Mouse (Mus musculus): ENCODE measurements at regions not wholly inside any gene's neighbourhood (a gene's known extent, or its start where the extent isn't known, plus 50 kb on each side); places are given as distances from the start of the nearest gene placed in this dataset.
A peak's percentile ranks its signal among the peaks of the same experiment; 100 is the strongest.
"Not testable (repeated sequence)": the region's sequence is repeated elsewhere in the genome, so short reads cannot be mapped to it uniquely, and the experiment has no call there.

DNA sequence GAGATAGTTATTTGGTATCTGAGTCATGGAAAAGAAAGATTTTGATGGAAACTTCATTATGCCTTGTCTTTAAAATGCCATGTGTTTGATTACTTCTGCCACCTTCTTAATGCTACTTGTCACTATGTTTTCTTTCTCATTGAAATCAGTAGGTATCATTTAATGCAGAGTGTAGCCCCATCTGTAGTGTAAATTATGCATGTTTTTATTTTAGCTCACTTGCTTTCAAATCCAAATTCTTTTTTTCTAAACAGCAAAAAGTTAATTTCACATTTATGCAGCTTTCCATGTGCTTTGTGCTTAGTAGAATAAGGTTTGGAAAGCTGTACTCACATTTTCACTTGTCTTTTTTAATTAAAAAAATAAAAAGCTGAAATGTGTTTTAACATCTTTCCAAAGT is 748.0 kb upstream of the Epha7 start:
- DNase-seq: no peak

DNA sequence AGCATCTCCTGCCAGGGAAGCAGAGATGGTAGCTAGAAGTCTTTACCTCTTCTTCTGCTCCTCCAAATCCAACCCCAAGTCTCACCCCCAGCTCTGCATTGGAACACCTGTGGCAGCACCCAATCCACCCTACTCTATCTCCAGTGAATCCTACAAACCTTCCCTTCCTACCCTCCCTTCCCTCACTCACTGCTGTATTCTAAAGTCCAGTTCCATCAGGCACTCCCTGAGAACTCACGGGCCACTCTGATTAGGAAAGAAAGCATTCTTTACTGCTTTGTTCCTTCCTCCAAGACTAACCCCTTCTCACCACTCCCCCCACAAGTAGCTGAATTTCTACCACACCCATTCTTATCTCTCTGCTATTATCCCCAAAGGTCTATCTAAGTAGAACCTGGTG is 747.1 kb upstream of the Epha7 start:
- DNase-seq: no peak

DNA sequence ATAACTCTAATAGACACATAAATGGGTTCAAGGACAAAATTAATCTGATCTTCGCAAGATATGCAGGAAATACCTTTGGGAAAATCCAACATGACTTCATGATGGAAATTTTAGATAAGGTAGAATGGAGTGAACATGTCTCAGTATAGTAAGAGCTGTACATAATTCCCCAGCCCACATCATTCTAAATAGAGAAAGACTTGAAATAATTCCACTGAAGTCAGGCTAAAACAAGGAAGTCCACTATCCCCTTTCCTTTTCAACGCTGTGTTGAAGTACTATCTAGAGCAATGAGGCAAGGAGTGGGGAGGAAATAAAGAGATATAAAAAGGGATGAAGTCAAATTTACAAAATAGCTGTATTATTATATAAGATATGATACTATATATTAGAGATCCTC is 733.9 kb upstream of the Epha7 start:
- DNase-seq: no peak

GRCm38 (mm10) chr4:28092854-28093253 is 720.1 kb upstream of the Epha7 start:
- DNase-seq: no peak

- DNase-seq: no peak
These were observed 669.8 kb upstream of the Epha7 start for GRCm38 (mm10) chr4:28143165-28143564.

GRCm38 (mm10) chr4:28155116-28155515 is 657.8 kb upstream of the Epha7 start:
- no peak for DNase-seq

DNA sequence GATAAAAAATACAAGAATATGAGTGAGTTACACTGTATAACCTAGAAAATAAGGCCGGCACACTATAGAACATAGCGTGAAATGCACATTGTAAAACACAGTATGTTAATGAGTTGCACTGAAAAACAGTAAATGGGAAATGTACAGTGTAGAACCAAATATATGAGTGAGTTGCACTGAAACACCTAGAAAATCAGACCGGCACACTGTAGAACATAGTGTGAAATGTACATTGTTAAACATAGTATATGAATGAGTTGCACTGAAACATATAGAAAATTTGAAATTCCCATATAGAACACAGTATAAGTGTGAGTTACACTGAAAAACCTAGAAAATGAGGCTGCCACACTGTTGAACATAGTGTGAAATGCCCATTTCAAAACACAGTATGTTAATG is 636.2 kb upstream of the Epha7 start:
- peak; percentile 2 to 6 for DNase-seq

GRCm38 (mm10) chr4:28190861-28191260 is 622.1 kb upstream of the Epha7 start:
- DNase-seq: no peak

GRCm38 (mm10) chr4:28227594-28228208 is 585.2 kb upstream of the Epha7 start:
- no peak for DNase-seq

- DNase-seq: not testable (repeated sequence)
These were observed 577.4 kb upstream of the Epha7 start for GRCm38 (mm10) chr4:28235516-28235915.

DNA sequence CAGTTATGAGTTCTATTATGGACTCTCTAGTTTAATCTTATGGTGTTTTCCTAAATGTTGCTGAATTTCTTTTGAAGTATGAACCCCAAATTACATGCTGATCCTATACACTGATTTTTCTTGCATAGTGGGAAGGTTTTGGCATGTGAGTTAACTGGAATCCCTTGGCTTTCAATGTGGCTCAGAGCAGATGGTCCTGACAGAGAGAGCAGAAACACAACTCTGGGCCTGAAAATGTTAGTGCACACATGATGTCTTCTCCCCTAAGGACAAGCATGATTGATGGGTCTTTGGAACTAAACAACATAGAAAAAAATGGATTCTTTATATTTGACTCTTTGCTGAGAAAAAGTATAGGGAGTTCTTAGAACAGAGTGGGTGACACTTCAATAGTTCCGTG is 570.7 kb upstream of the Epha7 start:
- no peak for DNase-seq

Data from heart, adult 18-20 months (tissue).